Mouse (Mus musculus): Measurements from ENCODE around the gene Siah3. TPM values are rescaled to one million over a fixed set of nuclear protein-coding genes. Genes with fewer than 3 reads are reported as not detected.

Siah3 gene
- polyA plus RNA-seq, 1 experiment from 2014 or later = 5.6 TPM

DNA sequence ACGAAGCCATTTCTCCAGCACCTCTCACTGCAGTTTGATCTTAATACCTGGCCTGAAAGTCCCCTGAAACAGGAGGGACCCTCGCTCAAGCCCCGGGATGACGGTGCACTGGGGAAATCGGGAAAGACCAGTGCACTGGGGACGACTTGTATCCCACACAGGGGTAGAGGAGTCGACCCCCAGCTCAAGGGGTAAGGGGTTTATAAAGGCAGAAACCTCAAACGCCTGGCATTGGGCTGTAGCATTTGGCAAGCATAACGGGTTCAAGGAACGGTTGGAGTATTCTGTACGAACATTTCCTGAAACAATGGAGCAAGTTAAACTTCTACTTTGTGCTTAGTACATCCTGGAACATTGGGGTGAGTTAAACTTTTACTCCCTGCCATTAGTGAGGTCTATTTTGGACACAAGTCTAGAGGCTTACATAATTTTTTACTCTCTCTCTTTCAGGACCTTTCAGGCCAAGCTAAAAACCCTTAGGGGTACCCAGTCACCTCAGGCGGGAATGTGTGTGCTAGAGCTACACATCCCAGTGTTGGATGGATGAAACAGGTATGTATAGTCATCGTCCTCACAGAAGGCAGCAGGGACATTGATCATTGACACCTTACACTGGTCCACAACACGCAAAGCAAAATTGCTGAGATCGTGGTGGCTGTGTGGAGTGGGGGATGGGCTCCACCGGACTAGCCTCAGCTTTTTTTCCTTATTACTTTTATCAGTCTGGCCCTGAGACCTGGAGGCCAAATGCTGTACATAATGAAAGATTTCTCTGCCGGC lies 84.6 kb downstream of the Siah3 start:
- DNase-seq = no peak
- H3K9ac ChIP-seq (replicated peaks; ENCODE audit: low read length) = no peak overlapping the region
- H3K4me3 ChIP-seq (replicated peaks; ENCODE audit: low read depth, low read length) = no peak overlapping the region
- 54% methylated on average over 17 of the region's 17 CpGs for WGBS
- peak overlapping the region; percentile 58 for H3K27ac ChIP-seq (replicated peaks; ENCODE audit: low read depth, low read length)
- peak; percentile 64 for ATAC-seq (ENCODE audit: low FRiP score, low TSS enrichment)
- H3K4me2 ChIP-seq (ENCODE audit: low read length) = peak overlapping the region; percentile 39
- H3K27me3 ChIP-seq (ENCODE audit: control insufficient read depth, insufficient read depth, low read length) = no peaks in the 10 kb centered on the region
- H3K4me1 ChIP-seq (ENCODE audit: control insufficient read depth, insufficient read depth, low read length) = peaks cover 32% of the 10 kb centered on the region
- no peaks in the 10 kb centered on the region for H3K36me3 ChIP-seq (ENCODE audit: control insufficient read depth, insufficient read depth, low read length)
- H3K9me3 ChIP-seq (ENCODE audit: control insufficient read depth, low read length) = no peaks in the 10 kb centered on the region

DNA sequence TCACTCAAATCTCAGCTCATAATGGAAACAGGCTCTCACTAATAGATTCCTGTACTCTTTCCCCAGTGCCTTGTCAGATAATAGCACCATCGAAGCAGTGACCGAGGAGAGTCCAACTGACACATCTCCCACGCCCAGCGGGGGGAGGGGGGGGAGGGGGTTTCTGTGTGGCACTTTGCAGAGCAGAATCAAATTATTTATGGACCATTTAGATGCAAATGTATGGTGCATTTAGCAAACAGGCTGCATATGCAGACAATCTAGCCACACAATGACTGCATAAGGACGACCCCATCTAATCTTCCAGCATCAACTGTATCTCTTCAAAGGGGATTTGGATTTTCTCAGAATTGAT lies 85.2 kb downstream of the Siah3 start:
- 2% methylated on average over 5 of the region's 5 CpGs for WGBS
- Histone ChIP-seq H3K27ac (replicated peaks; ENCODE audit: low read depth, low read length) (peak overlapping the region; percentile 58), H3K36me3 (ENCODE audit: control insufficient read depth, insufficient read depth, low read length) (no peaks in the 10 kb centered on the region), H3K9ac (replicated peaks; ENCODE audit: low read length) (no peak overlapping the region), H3K4me1 (ENCODE audit: control insufficient read depth, insufficient read depth, low read length) (peaks cover 32% of the 10 kb centered on the region), H3K4me3 (replicated peaks; ENCODE audit: low read depth, low read length) (no peak overlapping the region), H3K27me3 (ENCODE audit: control insufficient read depth, insufficient read depth, low read length) (no peaks in the 10 kb centered on the region), H3K9me3 (ENCODE audit: control insufficient read depth, low read length) (no peaks in the 10 kb centered on the region), H3K4me2 (ENCODE audit: low read length) (peak overlapping the region; percentile 39)
- ATAC-seq (ENCODE audit: low FRiP score, low TSS enrichment) (peak; percentile 80), DNase-seq (peak; percentile 83)

DNA sequence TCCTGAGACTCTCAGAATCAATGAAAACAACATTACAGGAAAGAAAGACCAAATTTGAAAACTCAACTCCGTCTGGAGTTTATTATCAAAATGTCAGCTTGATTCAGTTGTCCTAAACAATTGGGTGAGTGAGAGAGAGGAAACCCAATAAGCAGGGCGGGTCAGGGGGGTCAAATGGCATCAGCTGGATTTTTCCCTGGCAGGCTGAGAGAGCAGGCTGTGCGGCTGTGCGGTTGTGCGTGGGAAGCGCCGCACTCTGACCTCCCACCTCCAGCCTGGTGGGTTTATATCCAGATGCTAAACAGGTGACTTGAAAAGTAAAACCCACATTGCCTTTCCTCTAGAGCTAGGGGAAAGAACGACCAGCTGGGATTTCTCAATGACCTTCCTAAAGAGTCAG lies 85.9 kb downstream of the Siah3 start:
- H3K9me3 ChIP-seq (ENCODE audit: control insufficient read depth, low read length) = no peaks in the 10 kb centered on the region

DNA sequence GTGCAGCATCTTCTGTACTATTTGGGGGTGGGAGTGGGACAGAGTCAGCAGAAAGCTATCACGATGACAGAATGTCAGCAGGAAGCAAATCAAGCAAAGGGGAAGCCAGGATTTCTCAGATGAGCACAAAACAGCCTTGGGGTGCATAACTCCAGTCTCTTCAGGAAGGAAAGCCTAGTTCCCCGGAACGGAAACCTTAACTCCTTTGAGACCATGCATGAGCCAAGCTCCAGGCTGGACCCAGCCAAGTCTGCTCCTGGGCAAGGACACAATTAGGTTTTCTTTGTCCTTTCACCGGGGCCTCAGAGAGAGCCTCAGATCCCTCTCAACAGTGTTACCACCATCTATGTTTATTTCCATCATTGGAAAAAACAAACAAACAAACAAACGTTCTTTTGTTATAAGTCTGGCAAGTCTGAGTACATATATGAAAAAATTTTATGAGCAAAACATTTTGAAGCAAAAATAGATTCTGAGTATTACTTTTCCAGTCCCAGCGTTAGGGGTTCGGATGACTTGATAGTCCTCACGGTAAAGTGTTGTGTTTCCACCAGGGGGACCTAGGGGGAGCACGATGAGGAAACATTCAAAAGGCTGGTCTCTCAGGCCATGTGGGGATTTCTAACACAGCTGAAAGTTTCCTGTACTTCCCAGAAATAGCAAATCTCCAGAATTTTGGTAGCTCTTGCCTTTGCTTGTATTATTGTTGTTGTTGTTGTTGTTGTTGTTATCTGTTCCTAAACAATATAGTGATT lies 106.0 kb downstream of the Siah3 start:
- Histone ChIP-seq H3K27me3 (ENCODE audit: control insufficient read depth, insufficient read depth, low read length) (no peaks in the 10 kb centered on the region), H3K9ac (replicated peaks; ENCODE audit: low read length) (no peak overlapping the region), H3K4me2 (ENCODE audit: low read length) (no peak overlapping the region), H3K4me1 (ENCODE audit: control insufficient read depth, insufficient read depth, low read length) (peaks cover 22% of the 10 kb centered on the region), H3K36me3 (ENCODE audit: control insufficient read depth, insufficient read depth, low read length) (no peaks in the 10 kb centered on the region), H3K9me3 (ENCODE audit: control insufficient read depth, low read length) (no peaks in the 10 kb centered on the region), H3K4me3 (replicated peaks; ENCODE audit: low read depth, low read length) (no peak overlapping the region), H3K27ac (replicated peaks; ENCODE audit: low read depth, low read length) (no peak overlapping the region)
- DNase-seq (peak; percentile 40), ATAC-seq (ENCODE audit: low FRiP score, low TSS enrichment) (no peak)
- WGBS = 51% methylated on average over 9 of the region's 9 CpGs

More for the DNA sequence above, 85.9 kb downstream of the Siah3 start:
- no peak overlapping the region for H3K9ac ChIP-seq (replicated peaks; ENCODE audit: low read length)
- ATAC-seq (ENCODE audit: low FRiP score, low TSS enrichment) (no peak), DNase-seq (peak; percentile 30)
- peaks cover 26% of the 10 kb centered on the region for H3K4me1 ChIP-seq (ENCODE audit: control insufficient read depth, insufficient read depth, low read length)
- no peak overlapping the region for H3K4me3 ChIP-seq (replicated peaks; ENCODE audit: low read depth, low read length)
- no peak overlapping the region for H3K4me2 ChIP-seq (ENCODE audit: low read length)
- H3K27ac ChIP-seq (replicated peaks; ENCODE audit: low read depth, low read length) = peak overlapping the region; percentile 58
- H3K36me3 ChIP-seq (ENCODE audit: control insufficient read depth, insufficient read depth, low read length) = no peaks in the 10 kb centered on the region
- no peaks in the 10 kb centered on the region for H3K27me3 ChIP-seq (ENCODE audit: control insufficient read depth, insufficient read depth, low read length)
- WGBS = 9% methylated on average over 8 of the region's 8 CpGs

DNA sequence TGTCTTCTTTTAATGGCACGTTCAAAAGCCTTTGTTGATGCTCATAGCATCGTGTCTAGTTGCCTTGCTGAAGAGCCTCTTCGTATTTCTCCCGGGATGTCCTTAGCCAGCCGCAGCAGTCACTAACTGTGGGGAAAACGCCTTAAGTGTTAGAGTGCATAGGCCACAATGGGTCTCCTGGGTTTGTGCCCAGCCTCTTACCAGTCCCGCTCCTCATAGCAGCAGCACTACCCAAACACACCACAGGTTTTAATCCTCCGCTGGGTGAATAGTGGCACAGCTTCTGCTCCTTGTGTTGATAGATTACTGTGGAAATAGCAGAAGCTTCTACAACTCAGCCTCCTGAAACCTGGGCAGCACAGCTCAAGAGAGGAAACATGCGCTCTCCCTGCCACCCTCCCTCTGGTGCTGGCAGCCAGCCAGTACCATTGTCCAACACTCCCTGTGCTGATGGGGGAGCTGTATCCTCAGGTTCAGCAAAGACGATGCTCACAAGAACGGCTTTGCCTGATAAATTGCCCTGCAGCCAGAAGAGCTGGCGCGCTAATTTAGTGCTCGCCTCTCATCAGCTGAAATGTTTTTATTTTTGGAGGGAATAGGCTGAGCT lies 109.9 kb downstream of the Siah3 start:
- DNase-seq = peak; percentile 87
- Histone ChIP-seq H3K4me3 (replicated peaks; ENCODE audit: low read depth, low read length) (no peak overlapping the region), H3K4me2 (ENCODE audit: low read length) (no peak overlapping the region), H3K36me3 (ENCODE audit: control insufficient read depth, insufficient read depth, low read length) (no peaks in the 10 kb centered on the region), H3K27me3 (ENCODE audit: control insufficient read depth, insufficient read depth, low read length) (no peaks in the 10 kb centered on the region), H3K9me3 (ENCODE audit: control insufficient read depth, low read length) (no peaks in the 10 kb centered on the region), H3K9ac (replicated peaks; ENCODE audit: low read length) (no peak overlapping the region), H3K27ac (replicated peaks; ENCODE audit: low read depth, low read length) (peak overlapping the region; percentile 43), H3K4me1 (ENCODE audit: control insufficient read depth, insufficient read depth, low read length) (peaks cover 24% of the 10 kb centered on the region)
- peak; percentile 87 for ATAC-seq (ENCODE audit: low FRiP score, low TSS enrichment)
- 37% methylated on average over 14 of the region's 14 CpGs for WGBS

DNA sequence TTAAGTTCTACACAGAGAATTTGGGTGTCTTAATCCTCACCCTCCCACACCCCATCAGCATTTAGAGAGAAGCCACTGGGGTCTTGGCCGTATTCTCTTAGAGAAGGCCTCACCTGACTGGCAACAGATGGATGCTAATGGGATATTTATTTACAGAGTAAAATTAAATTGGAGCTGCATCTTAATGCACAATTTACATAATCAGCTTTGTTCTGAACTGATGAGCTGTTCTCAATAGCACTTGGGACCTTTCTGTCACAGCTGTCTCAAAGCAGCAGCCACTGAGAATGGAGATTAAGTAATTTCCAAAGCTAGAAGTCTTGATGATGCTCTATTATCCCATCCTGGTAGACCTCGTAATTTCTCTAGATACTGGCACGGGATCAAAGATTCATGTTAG lies 110.5 kb downstream of the Siah3 start:
- Histone ChIP-seq H3K36me3 (ENCODE audit: control insufficient read depth, insufficient read depth, low read length) (no peaks in the 10 kb centered on the region), H3K4me3 (replicated peaks; ENCODE audit: low read depth, low read length) (no peak overlapping the region), H3K4me1 (ENCODE audit: control insufficient read depth, insufficient read depth, low read length) (peaks cover 24% of the 10 kb centered on the region), H3K4me2 (ENCODE audit: low read length) (no peak overlapping the region), H3K27ac (replicated peaks; ENCODE audit: low read depth, low read length) (peak overlapping the region; percentile 60), H3K27me3 (ENCODE audit: control insufficient read depth, insufficient read depth, low read length) (no peaks in the 10 kb centered on the region), H3K9me3 (ENCODE audit: control insufficient read depth, low read length) (no peaks in the 10 kb centered on the region), H3K9ac (replicated peaks; ENCODE audit: low read length) (no peak overlapping the region)
- DNase-seq (peak; percentile 63), ATAC-seq (ENCODE audit: low FRiP score, low TSS enrichment) (peak; percentile 76)
- WGBS = 16% methylated on average over 3 of the region's 3 CpGs

DNA sequence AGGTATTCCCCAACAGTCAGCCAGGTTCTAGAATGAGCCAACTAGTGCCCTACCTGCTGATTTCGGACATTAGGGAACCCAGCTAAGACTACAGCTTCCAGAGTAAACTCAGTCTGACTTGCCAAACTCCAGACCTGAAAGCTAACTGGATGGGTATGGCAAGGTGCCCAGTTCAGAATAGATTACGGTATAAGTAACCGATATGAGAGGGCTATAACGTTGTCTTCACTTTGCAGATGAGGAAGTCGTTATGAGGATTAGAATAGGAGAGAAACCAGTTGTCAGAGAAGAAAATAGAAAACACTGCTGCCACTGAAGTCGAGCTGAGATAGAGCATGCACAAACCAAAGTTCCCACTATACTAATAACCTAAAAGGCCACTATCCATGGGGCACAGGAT lies 123.2 kb downstream of the Siah3 start:
- Histone ChIP-seq H3K4me2 (ENCODE audit: low read length) (no peak overlapping the region), H3K4me1 (ENCODE audit: control insufficient read depth, insufficient read depth, low read length) (no peaks in the 10 kb centered on the region), H3K36me3 (ENCODE audit: control insufficient read depth, insufficient read depth, low read length) (no peaks in the 10 kb centered on the region), H3K27me3 (ENCODE audit: control insufficient read depth, insufficient read depth, low read length) (no peaks in the 10 kb centered on the region), H3K27ac (replicated peaks; ENCODE audit: low read depth, low read length) (no peak overlapping the region), H3K9ac (replicated peaks; ENCODE audit: low read length) (no peak overlapping the region), H3K9me3 (ENCODE audit: control insufficient read depth, low read length) (no peaks in the 10 kb centered on the region), H3K4me3 (replicated peaks; ENCODE audit: low read depth, low read length) (no peak overlapping the region)
- DNase-seq = no peak
- no peak for ATAC-seq (ENCODE audit: low FRiP score, low TSS enrichment)
- 89% methylated on average over 6 of the region's 6 CpGs for WGBS
